Comparison of ENCODE assay signal across 28 mouse cellular contexts in the genomic region with DNA sequence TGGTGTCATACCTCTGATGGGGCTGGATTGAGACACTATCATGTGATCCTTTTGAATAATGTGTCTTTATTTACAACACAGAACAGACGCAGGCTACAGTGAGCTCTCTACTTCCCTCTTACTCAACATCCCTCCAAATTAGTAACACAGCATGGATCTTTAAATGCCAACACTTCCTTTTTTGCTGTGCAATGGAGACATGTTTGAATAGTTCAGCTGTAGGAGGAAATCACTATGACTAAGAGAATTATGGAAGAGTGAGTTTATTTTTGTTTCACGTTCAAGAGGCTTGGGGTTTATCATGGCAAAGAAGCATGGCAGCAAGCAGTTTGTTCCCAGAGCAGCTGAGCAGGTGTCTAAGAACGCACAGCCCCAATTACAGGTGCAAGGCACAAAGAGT.
"Had no signal": no experiment of that assay in that cellular context is flagged by ENCODE, and none has a peak within 500 bp of the region (broad histone marks: within the 10 kb centered on the region; RNA-seq: fewer than 3 reads in every experiment).

No protein-coding gene starts in this region.

- DNase-seq: cerebellum, adult 9-10 months; cerebellum, adult 9-11 months; cerebellum, postnatal 10 days; cerebellum, postnatal 14 days; cerebellum, postnatal 25 days; cerebellum, postnatal 36 days; embryo, embryonic 11 days; forebrain, postnatal 0 days; gastrocnemius, adult 2 months; gastrocnemius, postnatal 10 days; gastrocnemius, postnatal 14 days; gastrocnemius, postnatal 25 days; gastrocnemius, postnatal 36 days; heart, adult 11 months; heart, adult 18-20 months; heart, adult 2 months had no signal

- H3K9me3 ChIP-seq: embryonic facial prominence, embryonic 10.5 days; embryonic facial prominence, embryonic 12.5 days; embryonic facial prominence, embryonic 13.5 days; embryonic facial prominence, embryonic 15.5 days; forebrain, embryonic 10.5 days; forebrain, embryonic 12.5 days; forebrain, embryonic 13.5 days; forebrain, embryonic 15.5 days; heart, embryonic 10.5 days had no signal

- H3K4me2 ChIP-seq: embryonic facial prominence, embryonic 12.5 days; embryonic facial prominence, embryonic 13.5 days; embryonic facial prominence, embryonic 15.5 days; forebrain, embryonic 12.5 days; forebrain, embryonic 13.5 days; forebrain, embryonic 15.5 days had no signal

- ATAC-seq: forebrain, embryonic 13.5 days; forebrain, embryonic 14.5 days; forebrain, embryonic 15.5 days; forebrain, embryonic 16.5 days; forebrain, postnatal 0 days had no signal

- H3K27ac ChIP-seq: embryonic facial prominence, embryonic 10.5 days; embryonic facial prominence, embryonic 12.5 days; embryonic facial prominence, embryonic 13.5 days; embryonic facial prominence, embryonic 15.5 days; forebrain, embryonic 10.5 days; forebrain, embryonic 12.5 days; forebrain, embryonic 13.5 days; forebrain, embryonic 15.5 days; gastrocnemius, adult 2 months; heart, adult 2 months; heart, embryonic 10.5 days had no signal

- H3K4me1 ChIP-seq: embryonic facial prominence, embryonic 10.5 days; embryonic facial prominence, embryonic 12.5 days; embryonic facial prominence, embryonic 13.5 days; embryonic facial prominence, embryonic 15.5 days; forebrain, embryonic 10.5 days; forebrain, embryonic 12.5 days; forebrain, embryonic 13.5 days; forebrain, embryonic 15.5 days; heart, embryonic 10.5 days had no signal

- H3K27me3 ChIP-seq: embryonic facial prominence, embryonic 12.5 days; embryonic facial prominence, embryonic 13.5 days; embryonic facial prominence, embryonic 15.5 days; forebrain, embryonic 12.5 days; forebrain, embryonic 13.5 days; forebrain, embryonic 15.5 days had no signal

- H3K36me3 ChIP-seq: embryonic facial prominence, embryonic 10.5 days; embryonic facial prominence, embryonic 12.5 days; embryonic facial prominence, embryonic 13.5 days; embryonic facial prominence, embryonic 15.5 days; forebrain, embryonic 10.5 days; forebrain, embryonic 12.5 days; forebrain, embryonic 15.5 days; heart, embryonic 10.5 days had no signal

- H3K9ac ChIP-seq: embryonic facial prominence, embryonic 12.5 days; embryonic facial prominence, embryonic 13.5 days; embryonic facial prominence, embryonic 15.5 days; forebrain, embryonic 12.5 days; forebrain, embryonic 13.5 days; forebrain, embryonic 15.5 days; forebrain, postnatal 0 days had no signal

- H3K4me3 ChIP-seq: embryonic facial prominence, embryonic 10.5 days; embryonic facial prominence, embryonic 12.5 days; embryonic facial prominence, embryonic 13.5 days; embryonic facial prominence, embryonic 15.5 days; erythroblast, embryonic 14.5 days; forebrain, embryonic 10.5 days; forebrain, embryonic 12.5 days; forebrain, embryonic 13.5 days; forebrain, embryonic 15.5 days; gastrocnemius, adult 2 months; heart, adult 2 months; heart, embryonic 10.5 days had no signal
